Mouse (Mus musculus): ENCODE measurements at regions not wholly inside any gene's neighbourhood (a gene's known extent, or its start where the extent isn't known, plus 50 kb on each side); places are given as distances from the start of the nearest gene placed in this dataset.
"Not testable (repeated sequence)": the region's sequence is repeated elsewhere in the genome, so short reads cannot be mapped to it uniquely, and the experiment has no call there.

DNA sequence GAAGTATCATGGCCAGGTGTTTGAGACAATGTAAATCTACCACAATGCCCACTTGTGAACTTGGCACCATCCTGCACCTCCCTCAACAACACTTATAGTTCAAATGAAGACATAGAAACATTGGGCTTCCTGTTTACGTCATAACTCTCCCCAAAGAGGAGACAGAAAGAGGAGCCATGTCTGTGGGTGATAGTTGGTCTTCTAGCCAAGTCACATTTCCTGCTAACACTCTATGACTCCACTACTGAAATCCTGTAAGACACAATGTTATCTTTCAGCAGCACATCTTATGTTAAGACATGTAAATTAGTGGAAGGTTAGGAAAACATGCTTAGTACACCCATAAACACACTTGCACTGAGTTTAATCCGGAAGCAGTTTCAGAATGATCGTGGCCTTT, 451.4 kb downstream of the Dad1 start:
- DNase-seq (ENCODE audit: low read depth in 1 of 2, low spot score in 2 of 2): peak in 1 of 2 experiments; percentile 5
- TF ChIP-seq CTCF (IDR thresholded peaks at IDR 0.05; ENCODE audit: extremely low read depth, insufficient read depth, insufficient read length, insufficient replicate concordance) (no peak), POLR2A (IDR thresholded peaks at IDR 0.05; ENCODE audit: low read depth, low read length) (no peak)
- H3K27me3 ChIP-seq (ENCODE audit: control insufficient read depth, insufficient read depth, low read length): no peaks in the 10 kb centered on the region
- H3K36me3 ChIP-seq (ENCODE audit: control insufficient read depth, insufficient read depth, low read length): no peaks in the 10 kb centered on the region
- 83% methylated on average over 3 of the region's 3 CpGs for WGBS
- H3K4me1 ChIP-seq (ENCODE audit: control insufficient read depth, insufficient read depth, insufficient read length): no peaks in the 10 kb centered on the region
- H3K4me3 ChIP-seq (ENCODE audit: extremely low read depth, insufficient read depth, insufficient read length): no peak overlapping the region
- no peak overlapping the region for H3K27ac ChIP-seq (ENCODE audit: insufficient read depth, low read length)

GRCm38 (mm10) chr14:53800508-53801136, 453.3 kb downstream of the Dad1 start:
- DNase-seq (ENCODE audit: low read depth in 1 of 2, low spot score in 2 of 2): no peak
- Histone ChIP-seq H3K4me3 (ENCODE audit: extremely low read depth, insufficient read depth, insufficient read length) (no peak overlapping the region), H3K4me1 (ENCODE audit: control insufficient read depth, insufficient read depth, insufficient read length) (no peaks in the 10 kb centered on the region), H3K27ac (ENCODE audit: insufficient read depth, low read length) (no peak overlapping the region), H3K36me3 (ENCODE audit: control insufficient read depth, insufficient read depth, low read length) (no peaks in the 10 kb centered on the region), H3K27me3 (ENCODE audit: control insufficient read depth, insufficient read depth, low read length) (no peaks in the 10 kb centered on the region)
- no peak for TF ChIP-seq POLR2A (IDR thresholded peaks at IDR 0.05; ENCODE audit: low read depth, low read length)
- no peak for TF ChIP-seq CTCF (IDR thresholded peaks at IDR 0.05; ENCODE audit: extremely low read depth, insufficient read depth, insufficient read length, insufficient replicate concordance)
- 74% methylated on average over 11 of the region's 11 CpGs for WGBS

DNA sequence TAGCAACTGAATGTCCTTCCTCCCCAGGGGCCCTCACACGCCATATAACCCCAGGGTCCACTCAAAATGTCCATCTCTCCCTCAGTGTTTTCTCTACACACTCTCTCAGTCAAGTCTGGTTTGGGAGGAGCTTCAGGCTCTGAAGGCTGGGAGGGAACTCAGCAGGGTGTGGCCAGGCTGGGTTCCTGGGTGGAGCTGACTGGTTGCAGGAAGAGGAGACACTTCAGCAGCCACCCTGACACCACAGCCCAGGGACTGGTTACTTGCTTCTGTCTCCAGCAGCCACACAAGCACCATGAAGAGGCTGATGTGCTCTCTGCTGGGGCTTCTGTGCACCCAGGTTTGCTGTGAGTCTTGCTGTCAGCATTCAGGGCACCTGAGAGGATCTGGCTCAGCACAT, 458.7 kb downstream of the Dad1 start:
- H3K4me3 ChIP-seq (ENCODE audit: extremely low read depth, insufficient read depth, insufficient read length): peak overlapping the region; percentile 4; the same call in 1 of the 2 replicates
- H3K27me3 ChIP-seq (ENCODE audit: control insufficient read depth, insufficient read depth, low read length); H3K27ac ChIP-seq (ENCODE audit: insufficient read depth, low read length); H3K4me1 ChIP-seq (ENCODE audit: control insufficient read depth, insufficient read depth, insufficient read length); H3K36me3 ChIP-seq (ENCODE audit: control insufficient read depth, insufficient read depth, low read length): not testable (repeated sequence)
- 57% methylated on average over 1 of the region's 1 CpGs for WGBS
- DNase-seq (ENCODE audit: low read depth in 1 of 2, low spot score in 2 of 2): peak in 1 of 2 experiments; percentile 6

DNA sequence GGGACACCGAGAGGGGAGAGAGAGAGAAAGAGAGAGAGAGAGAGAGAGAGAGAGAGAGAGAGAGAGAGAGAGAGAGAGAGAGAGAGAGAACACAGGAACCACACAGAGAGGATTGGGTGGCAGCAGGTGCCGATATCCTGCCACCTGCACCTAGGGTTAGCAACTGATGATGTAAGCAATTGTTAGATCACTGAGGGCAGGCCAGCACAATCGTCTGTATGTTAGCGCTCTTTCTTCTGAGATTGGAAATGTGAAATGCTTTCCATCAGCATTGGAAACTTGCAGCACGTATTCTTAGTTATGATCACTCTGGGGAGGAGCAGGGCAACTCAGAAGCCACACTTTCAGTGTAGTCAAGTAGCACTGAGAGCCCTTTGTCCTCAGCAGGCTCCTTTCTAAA, 459.4 kb downstream of the Dad1 start:
- H3K27me3 ChIP-seq (ENCODE audit: control insufficient read depth, insufficient read depth, low read length): no peaks in the 10 kb centered on the region
- TF ChIP-seq POLR2A (IDR thresholded peaks at IDR 0.05; ENCODE audit: low read depth, low read length) (no peak), CTCF (IDR thresholded peaks at IDR 0.05; ENCODE audit: extremely low read depth, insufficient read depth, insufficient read length, insufficient replicate concordance) (no peak)
- H3K4me1 ChIP-seq (ENCODE audit: control insufficient read depth, insufficient read depth, insufficient read length): no peaks in the 10 kb centered on the region
- no peaks in the 10 kb centered on the region for H3K36me3 ChIP-seq (ENCODE audit: control insufficient read depth, insufficient read depth, low read length)
- 75% methylated on average over 5 of the region's 5 CpGs for WGBS
- H3K27ac ChIP-seq (ENCODE audit: insufficient read depth, low read length): no peak overlapping the region
- H3K4me3 ChIP-seq (ENCODE audit: extremely low read depth, insufficient read depth, insufficient read length): no peak overlapping the region
- DNase-seq (ENCODE audit: low read depth in 1 of 2, low spot score in 2 of 2): no peak

GRCm38 (mm10) chr14:53792432-53792831, 461.5 kb downstream of the Dad1 start:
- not testable (repeated sequence) for DNase-seq (ENCODE audit: low read depth in 1 of 2, low spot score in 2 of 2); H3K27ac ChIP-seq (ENCODE audit: insufficient read depth, low read length); H3K4me1 ChIP-seq (ENCODE audit: control insufficient read depth, insufficient read depth, insufficient read length); H3K36me3 ChIP-seq (ENCODE audit: control insufficient read depth, insufficient read depth, low read length); H3K4me3 ChIP-seq (ENCODE audit: extremely low read depth, insufficient read depth, insufficient read length); H3K27me3 ChIP-seq (ENCODE audit: control insufficient read depth, insufficient read depth, low read length)
- WGBS: 80% methylated on average over 1 of the region's 1 CpGs

DNA sequence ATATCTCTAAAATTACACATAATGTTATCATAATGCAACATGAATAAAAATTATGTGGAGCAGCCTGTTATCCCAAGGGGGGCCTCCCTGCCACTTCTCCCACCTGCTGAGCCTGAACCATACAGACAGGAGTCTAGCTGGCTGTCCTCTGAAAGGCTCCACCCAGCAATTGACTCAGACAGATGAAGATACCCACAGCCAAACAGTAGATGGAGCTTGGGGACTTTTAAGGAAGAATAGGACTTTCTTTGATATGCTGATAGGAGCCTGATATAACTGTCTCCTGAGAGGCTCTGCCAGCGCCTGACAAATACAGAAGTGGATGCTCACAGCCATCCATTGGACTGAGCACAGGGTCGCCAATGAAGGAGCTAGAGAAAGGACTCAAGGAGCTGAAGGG, 468.4 kb downstream of the Dad1 start:
- not testable (repeated sequence) for DNase-seq (ENCODE audit: low read depth in 1 of 2, low spot score in 2 of 2); H3K4me1 ChIP-seq (ENCODE audit: control insufficient read depth, insufficient read depth, insufficient read length); H3K27me3 ChIP-seq (ENCODE audit: control insufficient read depth, insufficient read depth, low read length); H3K4me3 ChIP-seq (ENCODE audit: extremely low read depth, insufficient read depth, insufficient read length); H3K36me3 ChIP-seq (ENCODE audit: control insufficient read depth, insufficient read depth, low read length); H3K27ac ChIP-seq (ENCODE audit: insufficient read depth, low read length)
- WGBS: 83% methylated on average over 2 of the region's 2 CpGs

GRCm38 (mm10) chr14:53777375-53777774, 476.5 kb downstream of the Dad1 start:
- Histone ChIP-seq H3K27ac (ENCODE audit: insufficient read depth, low read length) (no peak overlapping the region), H3K27me3 (ENCODE audit: control insufficient read depth, insufficient read depth, low read length) (no peaks in the 10 kb centered on the region), H3K36me3 (ENCODE audit: control insufficient read depth, insufficient read depth, low read length) (no peaks in the 10 kb centered on the region), H3K4me1 (ENCODE audit: control insufficient read depth, insufficient read depth, insufficient read length) (no peaks in the 10 kb centered on the region), H3K4me3 (ENCODE audit: extremely low read depth, insufficient read depth, insufficient read length) (no peak overlapping the region)
- 53% methylated on average over 3 of the region's 3 CpGs for WGBS
- no peak for DNase-seq (ENCODE audit: low read depth in 1 of 2, low spot score in 2 of 2)
- TF ChIP-seq POLR2A (IDR thresholded peaks at IDR 0.05; ENCODE audit: low read depth, low read length) (no peak), CTCF (IDR thresholded peaks at IDR 0.05; ENCODE audit: extremely low read depth, insufficient read depth, insufficient read length, insufficient replicate concordance) (no peak)

Data from spleen, adult 2 months (tissue).